Mouse (Mus musculus) kidney, postnatal 0 days (tissue): ENCODE measurements around the gene Olfr1055. TPM values are rescaled to one million over a fixed set of nuclear protein-coding genes. Genes with fewer than 3 reads are reported as not detected.

Experiments
- ATAC-seq: fragments of 200-750 bp; cut with Nextera tagmentation; replicated peaks from 2 replicates; pipeline ENCODE4 v1.8.0; 2017; ENCODE audit warnings: low read depth, moderate number of reproducible peaks, moderate TSS enrichment, moderate library complexity; ENCODE audit not compliant: low FRiP score
- DNase-seq: peaks from one replicate; pipeline ENCODE4 v3.0.0-alpha.2; 2016; ENCODE audit warnings: low spot score
- H3K27ac ChIP-seq: fragments of 300-500 bp; sonication (generic); 2 replicates; pipeline ENCODE4 v1.5.1; 2014; ENCODE audit warnings: mild to moderate bottlenecking
- H3K27me3 ChIP-seq: fragments of 300-500 bp; sonication (generic); 2 replicates; pipeline ENCODE4 v1.6.1; 2014; ENCODE audit warnings: low read length, mixed read lengths; ENCODE audit not compliant: insufficient read depth
- H3K36me3 ChIP-seq: fragments of 300-500 bp; sonication (generic); 2 replicates; pipeline ENCODE4 v1.6.1; 2014; ENCODE audit warnings: low read length, mixed read lengths; ENCODE audit not compliant: insufficient read depth
- H3K4me1 ChIP-seq: fragments of 300-500 bp; sonication (generic); replicated peaks from 2 replicates; pipeline ENCODE4 v1.6.1; 2014; ENCODE audit warnings: antibody characterized with exemption, low read length, mixed read lengths; ENCODE audit not compliant: insufficient read depth
- H3K4me2 ChIP-seq: fragments of 300-500 bp; sonication (generic); 2 replicates; pipeline ENCODE4 v1.6.1; 2014; ENCODE audit warnings: mild to moderate bottlenecking, low read length, moderate library complexity, mixed read lengths
- H3K4me3 ChIP-seq: fragments of 300-500 bp; sonication (generic); replicated peaks from 2 replicates; pipeline ENCODE4 v1.5.1; 2014; ENCODE audit warnings: low read depth, low read length
- H3K9ac ChIP-seq: fragments of 300-500 bp; sonication (generic); 2 replicates; pipeline ENCODE4 v1.6.1; 2014; ENCODE audit warnings: low read depth, low read length
- H3K9me3 ChIP-seq: fragments of 300-500 bp; sonication (generic); replicated peaks from 2 replicates; pipeline ENCODE4 v1.6.1; 2016; ENCODE audit warnings: low read length, inconsistent platforms, mixed read lengths
- CTCF ChIP-seq: IDR thresholded peaks from 2 replicates; pipeline ENCODE4 v1.5.1; 2016; ENCODE audit warnings: antibody characterized with exemption, low read depth, mild to moderate bottlenecking, moderate library complexity
- WGBS: fragments of 180-500 bp; shearing (Covaris S2); extraction: QIAGEN DNeasy Blood & Tissue Kit; methylation state at CpG from one replicate; pipeline ENCODE4 v1.1.7; 2014; 5-methylcytosine and 5-hydroxymethylcytosine counted together
- polyA plus RNA-seq: library from polyadenylated mRNA; unstranded; fragments of >200 nt; fragmentation: Nextera tagmentation; extraction: Ambion mirVana; gene quantifications from 2 replicates; pipeline ENCODE4 v1.2.1, GENCODE M21; 2015

The Olfr1055 gene
- polyA plus RNA-seq, 1 experiment from 2014 or later, result not detected

DNA sequence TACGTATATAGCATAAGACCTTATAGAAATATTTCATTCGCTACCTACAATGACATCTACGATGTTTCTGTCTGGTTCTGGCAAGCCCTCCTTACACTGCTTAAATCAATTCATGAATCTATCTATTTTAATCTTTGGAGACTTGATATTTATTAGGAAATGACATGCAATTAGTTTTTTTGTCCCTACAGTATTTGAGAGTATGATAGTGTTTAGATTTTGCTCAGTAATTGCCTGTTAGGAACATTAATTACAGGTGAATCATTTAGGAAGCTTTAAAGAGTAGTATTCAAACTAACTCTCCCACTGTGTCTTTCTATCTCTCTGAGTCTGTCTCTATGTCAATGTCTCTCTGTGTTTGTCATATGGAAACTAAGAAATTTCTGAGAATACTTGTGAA, 14.8 kb downstream of the Olfr1055 start, which contains the start of gene Olfr1054:
Gene Olfr1054 (minus strand): TSS at position 101 of the 400 bp plus-strand sequence.
- Histone ChIP-seq H3K4me1 (no peaks in the 10 kb centered on the region), H3K27ac (no peak within 1 kb of the TSS), H3K27me3 (no peaks in the 10 kb centered on the region), H3K4me2 (no peak within 1 kb of the TSS), H3K36me3 (no peaks in the 10 kb centered on the region), H3K4me3 (no peak within 1 kb of the TSS), H3K9ac (no peak within 1 kb of the TSS), H3K9me3 (no peaks in the 10 kb centered on the region)
- TF ChIP-seq CTCF, result no peak
- WGBS, result 79% methylated on average over 3 of the region's 3 CpGs
- no peak for ATAC-seq
- no peak for DNase-seq

DNA sequence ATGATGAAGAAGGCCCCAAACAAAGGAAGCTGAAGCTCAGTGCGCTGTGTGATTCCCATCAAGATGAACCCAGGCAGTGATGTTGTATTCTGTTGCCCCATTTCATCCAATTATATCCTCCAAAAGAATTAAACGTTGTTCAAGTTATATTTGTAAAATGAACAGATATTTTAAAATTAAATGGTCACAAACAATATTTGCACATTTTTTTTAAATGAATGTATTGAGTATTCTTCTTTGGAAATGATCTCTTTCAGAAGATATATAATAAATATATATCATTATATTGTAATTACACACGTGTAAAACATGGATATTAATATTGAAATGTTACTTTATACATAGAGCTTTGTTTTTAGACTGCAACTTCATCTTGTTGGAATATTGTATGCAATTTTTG, 34.9 kb downstream of the Olfr1055 start, which contains the start of gene Olfr1053:
Gene Olfr1053 (minus strand): TSS at position 101 of the 400 bp plus-strand sequence.
- H3K36me3 ChIP-seq, result no peaks in the 10 kb centered on the region
- H3K4me1 ChIP-seq, result no peaks in the 10 kb centered on the region
- no peak for TF ChIP-seq CTCF
- 68% methylated on average over 3 of the region's 3 CpGs for WGBS
- H3K9ac ChIP-seq, result no peak within 1 kb of the TSS
- H3K4me3 ChIP-seq, result no peak within 1 kb of the TSS
- H3K4me2 ChIP-seq, result no peak within 1 kb of the TSS
- no peaks in the 10 kb centered on the region for H3K27me3 ChIP-seq
- H3K9me3 ChIP-seq, result no peaks in the 10 kb centered on the region
- no peak within 1 kb of the TSS for H3K27ac ChIP-seq
- no peak for ATAC-seq
- no peak for DNase-seq

Other genes starting within 250 kb of the Olfr1055 start
- not detected in 2 replicates for gene Olfr1039, start 214.4 kb downstream of the Olfr1055 start, polyA plus RNA-seq
- not detected in 2 replicates for gene Olfr1040, start 203.6 kb downstream of the Olfr1055 start, polyA plus RNA-seq
- not detected in 2 replicates for gene Olfr1042, start 188.4 kb downstream of the Olfr1055 start, polyA plus RNA-seq
- not detected in 2 replicates for gene Olfr1043, start 182.8 kb downstream of the Olfr1055 start, polyA plus RNA-seq
- not detected in 2 replicates for gene Olfr1044, start 172.5 kb downstream of the Olfr1055 start, polyA plus RNA-seq
- not detected in 2 replicates for gene Olfr52, start 164.6 kb downstream of the Olfr1055 start, polyA plus RNA-seq
- gene Olfr1045, start 147.3 kb downstream of the Olfr1055 start, polyA plus RNA-seq, result not detected in 2 replicates
- not detected in 2 replicates for gene Olfr1046, start 131.0 kb downstream of the Olfr1055 start, polyA plus RNA-seq
- not detected in 2 replicates for gene Olfr1047, start 118.9 kb downstream of the Olfr1055 start, polyA plus RNA-seq
- not detected in 2 replicates for gene Olfr1048, start 110.0 kb downstream of the Olfr1055 start, polyA plus RNA-seq
- not detected in 2 replicates for gene Olfr1049, start 92.0 kb downstream of the Olfr1055 start, polyA plus RNA-seq
- gene Olfr1051, start 71.2 kb downstream of the Olfr1055 start, polyA plus RNA-seq, result not detected in 2 replicates
- not detected in 2 replicates for gene Olfr1052, start 57.8 kb downstream of the Olfr1055 start, polyA plus RNA-seq
- gene Olfr1053, start 35.0 kb downstream of the Olfr1055 start, polyA plus RNA-seq, result not detected in 2 replicates
- gene Olfr1054, start 14.9 kb downstream of the Olfr1055 start, polyA plus RNA-seq, result not detected in 2 replicates
- not detected in 2 replicates for gene Olfr1056, start 12.2 kb upstream of the Olfr1055 start, polyA plus RNA-seq
- gene Olfr1057, start 28.1 kb upstream of the Olfr1055 start, polyA plus RNA-seq, result not detected in 2 replicates
- gene Olfr1058, start 38.3 kb upstream of the Olfr1055 start, polyA plus RNA-seq, result not detected in 2 replicates
- gene Olfr1061, start 63.8 kb upstream of the Olfr1055 start, polyA plus RNA-seq, result not detected in 2 replicates
- not detected in 2 replicates for gene Olfr1062, start 76.5 kb upstream of the Olfr1055 start, polyA plus RNA-seq
- gene Olfr1065, start 100.3 kb upstream of the Olfr1055 start, polyA plus RNA-seq, result not detected in 2 replicates
- gene Olfr1066, start 106.0 kb upstream of the Olfr1055 start, polyA plus RNA-seq, result not detected in 2 replicates
- gene Olfr228, start 137.1 kb upstream of the Olfr1055 start, polyA plus RNA-seq, result not detected in 2 replicates
- gene Olfr1076, start 158.2 kb upstream of the Olfr1055 start, polyA plus RNA-seq, result not detected in 2 replicates
- not detected in 2 replicates for gene Olfr1079, start 192.2 kb upstream of the Olfr1055 start, polyA plus RNA-seq
- gene Olfr1080, start 208.0 kb upstream of the Olfr1055 start, polyA plus RNA-seq, result not detected in 2 replicates
- gene Olfr1082, start 248.7 kb upstream of the Olfr1055 start, polyA plus RNA-seq, result not detected in 2 replicates